Mouse (Mus musculus): ENCODE measurements around the gene Rrp9.

- TF ChIP-seq MAX (IDR thresholded peaks at IDR 0.05; ENCODE audit: low read length) (no peak), SMC3 (IDR thresholded peaks at IDR 0.05; ENCODE audit: low read depth, low read length) (no peak), CHD2 (IDR thresholded peaks at IDR 0.05; ENCODE audit: low read length) (no peak), POLR2A (IDR thresholded peaks at IDR 0.05; ENCODE audit: low read depth, low read length) (no peak), JUND (conservative IDR thresholded peaks at IDR 0.05; ENCODE audit: low read depth, low read length) (no peak), CTCF (conservative IDR thresholded peaks at IDR 0.05 in 1 of 2, IDR thresholded peaks at IDR 0.05 in 1 of 2; ENCODE audit: low read depth in 2 of 2, low read length in 2 of 2) (no peak), MAFK (IDR thresholded peaks at IDR 0.05; ENCODE audit: insufficient replicate concordance, low read length) (no peak), HCFC1 (IDR thresholded peaks at IDR 0.05; ENCODE audit: low read depth, low read length) (no peak), ZKSCAN1 (IDR thresholded peaks at IDR 0.05; ENCODE audit: borderline replicate concordance, low read depth, low read length) (no peak), MEF2A (IDR thresholded peaks at IDR 0.05; ENCODE audit: borderline replicate concordance, low read depth, low read length) (no peak), ZMIZ1 (IDR thresholded peaks at IDR 0.05; ENCODE audit: low read depth, low read length) (no peak), JUN (IDR thresholded peaks at IDR 0.05; ENCODE audit: insufficient read depth, low read depth, low read length) (no peak)
Measured at GRCm38 (mm10) chr9:106469776-106470175, 6.0 kb upstream of the Rrp9 start.

All from CH12.LX (cell line).